Mouse (Mus musculus) pancreas, adult 10 weeks (tissue): ENCODE data around the gene Dpp4. TPM values are rescaled to one million over a fixed set of nuclear protein-coding genes. Genes with fewer than 3 reads are reported as not detected.

Experiments used
- polyA plus RNA-seq: library from polyadenylated mRNA; stranded (reverse); fragments of 350-450 nt; fragmentation: Illumina TruSeq; extraction: RNeasy Lipid Tissue Mini Kit (QIAGEN cat#74804); gene quantifications from one replicate; pipeline ENCODE4 v1.2.3, GENCODE M21; 2015; ENCODE audit warnings: low read depth, low replicate concordance; ENCODE audit not compliant: insufficient read depth

The Dpp4 gene
- polyA plus RNA-seq = 6.9 TPM

DNA sequence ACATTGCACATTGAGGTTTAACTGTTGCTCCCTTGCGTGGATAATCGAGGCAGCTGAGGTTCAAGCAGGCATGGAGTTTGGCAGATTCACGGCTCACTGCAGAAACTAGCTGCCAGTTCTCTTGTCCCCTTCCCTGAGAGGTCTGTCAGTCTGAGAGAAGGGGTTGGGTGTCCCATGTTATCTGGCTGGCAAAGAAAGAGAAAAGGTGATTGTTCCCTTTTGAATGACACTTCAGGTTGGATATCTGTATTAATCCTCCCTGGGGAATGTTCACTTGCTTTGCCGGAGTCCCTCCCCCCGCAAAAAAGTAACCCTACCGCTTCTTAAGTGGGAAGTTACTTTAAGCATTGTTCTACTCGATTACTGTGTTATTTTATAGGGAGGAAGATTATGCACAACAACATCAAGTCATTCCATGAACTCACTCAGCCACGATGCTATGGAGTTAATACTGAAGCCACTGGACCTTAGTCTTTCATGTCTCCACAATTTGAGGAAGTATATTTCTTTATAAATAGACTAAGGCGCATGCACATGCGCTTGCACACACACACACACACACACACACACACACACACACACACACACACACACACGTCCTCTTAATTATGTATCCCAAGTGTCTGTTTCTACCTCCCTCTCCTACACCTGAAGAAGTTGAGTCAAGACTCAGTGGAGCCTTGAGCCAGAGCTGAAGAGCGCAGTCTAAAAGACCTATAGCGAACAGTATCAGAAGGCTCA is at the start of gene Dpp4:
TSS of gene Dpp4 (minus strand) at position 151 of the 741 bp plus-strand sequence.

Other genes with a start within 250 kb of the Dpp4 start
- 2,942 TPM for gene Gcg, start 71.4 kb upstream of the Dpp4 start, polyA plus RNA-seq
- 8.3 TPM for gene Fap, start 161.8 kb upstream of the Dpp4 start, polyA plus RNA-seq
- 3.4 TPM for gene Ifih1, start 234.0 kb upstream of the Dpp4 start, polyA plus RNA-seq